Mouse (Mus musculus) embryonic facial prominence, embryonic 15.5 days (tissue): ENCODE measurements around the gene Rhot2. TPM values are rescaled to one million over a fixed set of nuclear protein-coding genes. Genes with fewer than 3 reads are reported as not detected.
"Not testable (repeated sequence)": the region's sequence is repeated elsewhere in the genome, so short reads cannot be mapped to it uniquely, and the experiment has no call there.

ENCODE experiments used
- ATAC-seq: fragments of 200-750 bp; cut with Nextera tagmentation; 2 replicates; pipeline ENCODE4 v1.8.0; 2017; ENCODE audit warnings: low read depth, moderate TSS enrichment; ENCODE audit not compliant: insufficient number of reproducible peaks, low FRiP score, low TSS enrichment
- H3K27ac ChIP-seq: fragments of 300-500 bp; sonication (generic); replicated peaks from 2 replicates; pipeline ENCODE4 v1.5.1; 2015; ENCODE audit warnings: mild to moderate bottlenecking, inconsistent platforms
- H3K27me3 ChIP-seq: fragments of 300-500 bp; sonication (generic); 2 replicates; pipeline ENCODE4 v1.6.1; 2015; ENCODE audit warnings: inconsistent platforms
- H3K36me3 ChIP-seq: fragments of 300-500 bp; sonication (generic); 2 replicates; pipeline ENCODE4 v1.6.1; 2015; ENCODE audit warnings: mild to moderate bottlenecking, inconsistent platforms
- H3K4me1 ChIP-seq: fragments of 300-500 bp; sonication (generic); 2 replicates; pipeline ENCODE4 v1.6.1; 2015; ENCODE audit warnings: inconsistent platforms
- H3K4me2 ChIP-seq: fragments of 300-500 bp; sonication (generic); replicated peaks from 2 replicates; pipeline ENCODE4 v1.6.1; 2015; ENCODE audit warnings: mild to moderate bottlenecking, inconsistent platforms
- H3K4me3 ChIP-seq: fragments of 300-500 bp; sonication (generic); replicated peaks from 2 replicates; pipeline ENCODE4 v1.5.1; 2015; ENCODE audit warnings: mild to moderate bottlenecking, inconsistent platforms
- H3K9ac ChIP-seq: fragments of 300-500 bp; sonication (generic); 2 replicates; pipeline ENCODE4 v1.6.1; 2015; ENCODE audit warnings: inconsistent platforms
- H3K9me3 ChIP-seq: fragments of 300-500 bp; sonication (generic); replicated peaks from 2 replicates; pipeline ENCODE4 v1.6.1; 2016; ENCODE audit warnings: inconsistent platforms
- WGBS: fragments of 180-500 bp; shearing (Covaris S2); methylation state at CpG from one replicate; pipeline ENCODE4 v1.1.7; 2015; 5-methylcytosine and 5-hydroxymethylcytosine counted together
- polyA plus RNA-seq: library from polyadenylated mRNA; unstranded; fragments of >200 nt; fragmentation: Nextera tagmentation; extraction: Ambion mirVana; gene quantifications from 2 replicates; pipeline ENCODE4 v1.2.1, GENCODE M21; 2015

The Rhot2 gene
- polyA plus RNA-seq, 1 experiment from 2014 or later: 24.5 TPM

DNA sequence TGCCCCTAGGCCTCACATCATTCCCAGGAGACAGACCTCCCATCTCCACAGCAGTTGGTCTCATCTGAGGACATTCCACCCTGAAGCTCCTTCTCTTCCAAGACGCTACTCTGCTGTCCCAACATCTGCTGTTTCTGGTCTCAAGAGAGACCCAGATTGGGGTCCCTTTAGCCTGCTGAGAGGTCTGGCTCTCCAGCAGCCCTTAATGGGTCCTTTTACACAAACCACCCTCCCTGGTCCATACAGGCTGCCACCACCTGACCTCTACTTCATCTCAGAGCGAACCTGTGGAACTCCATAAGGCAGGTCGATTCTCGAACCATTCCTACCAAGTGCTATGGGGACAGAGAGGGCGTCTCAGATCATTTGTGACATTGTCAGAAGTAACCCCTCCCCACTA, 36.6 kb downstream of the Rhot2 start:
- no peak for ATAC-seq
- H3K4me2 ChIP-seq: peak overlapping the region; percentile 97
- WGBS: 40% methylated on average over 5 of the region's 5 CpGs
- H3K27ac ChIP-seq: no peak overlapping the region
- peak overlapping the region; percentile 71 for H3K4me3 ChIP-seq
- no peak overlapping the region for H3K9ac ChIP-seq
- no peaks in the 10 kb centered on the region for H3K9me3 ChIP-seq
- peaks cover 18% of the 10 kb centered on the region for H3K4me1 ChIP-seq
- H3K36me3 ChIP-seq: no peaks in the 10 kb centered on the region
- H3K27me3 ChIP-seq: peaks cover 51% of the 10 kb centered on the region

DNA sequence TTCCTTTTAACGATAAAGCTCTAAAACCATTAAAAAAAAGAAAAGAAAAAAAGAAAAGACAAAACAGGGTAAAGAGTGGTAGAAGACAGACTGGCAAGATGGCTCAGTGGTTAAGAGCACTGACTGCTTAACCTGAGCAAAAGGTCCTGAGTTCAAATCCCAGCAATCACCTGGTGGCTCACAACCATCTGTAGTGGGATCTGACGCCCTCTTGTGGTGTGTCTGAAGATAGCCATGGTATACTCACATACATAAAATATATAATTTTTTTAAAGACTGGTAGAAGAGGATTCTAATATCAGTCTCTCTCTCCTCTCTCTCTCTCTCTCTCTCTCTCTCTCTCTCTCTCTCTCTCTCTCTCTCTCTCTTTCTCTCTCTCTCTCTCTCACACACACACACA, 37.2 kb downstream of the Rhot2 start:
- not testable (repeated sequence) for H3K9ac ChIP-seq, H3K27ac ChIP-seq, ATAC-seq, H3K9me3 ChIP-seq, H3K36me3 ChIP-seq, H3K4me2 ChIP-seq, H3K4me3 ChIP-seq
- WGBS: 49% methylated on average over 2 of the region's 2 CpGs
- Histone ChIP-seq H3K4me1 (peaks cover 17% of the 10 kb centered on the region), H3K27me3 (peaks cover 48% of the 10 kb centered on the region)

DNA sequence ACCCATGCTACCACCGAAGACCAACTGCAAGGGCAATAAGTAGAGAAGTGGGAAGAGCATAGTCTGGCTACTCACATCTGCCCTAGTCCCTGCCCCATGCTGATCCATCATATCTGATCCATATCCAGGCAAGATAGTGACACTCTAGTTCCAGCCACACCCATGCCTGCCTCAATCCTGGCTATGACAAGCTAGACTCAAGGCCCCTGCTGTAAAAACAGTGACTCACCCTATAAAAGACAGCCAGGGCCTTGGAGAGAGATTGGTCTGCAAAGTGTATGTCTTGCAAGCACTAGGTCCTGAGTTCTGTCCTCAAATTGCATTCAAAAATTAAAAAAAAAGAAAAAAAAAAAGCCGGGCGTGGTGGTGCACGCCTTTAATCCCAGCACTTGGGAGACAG, 38.1 kb downstream of the Rhot2 start:
- no peak overlapping the region for H3K4me3 ChIP-seq
- H3K36me3 ChIP-seq: no peaks in the 10 kb centered on the region
- no peak overlapping the region for H3K9ac ChIP-seq
- H3K9me3 ChIP-seq: no peaks in the 10 kb centered on the region
- H3K27me3 ChIP-seq: peaks cover 45% of the 10 kb centered on the region
- H3K4me2 ChIP-seq: no peak overlapping the region
- ATAC-seq: no peak
- H3K27ac ChIP-seq: no peak overlapping the region
- H3K4me1 ChIP-seq: peaks cover 17% of the 10 kb centered on the region
- WGBS: 79% methylated on average over 4 of the region's 4 CpGs

DNA sequence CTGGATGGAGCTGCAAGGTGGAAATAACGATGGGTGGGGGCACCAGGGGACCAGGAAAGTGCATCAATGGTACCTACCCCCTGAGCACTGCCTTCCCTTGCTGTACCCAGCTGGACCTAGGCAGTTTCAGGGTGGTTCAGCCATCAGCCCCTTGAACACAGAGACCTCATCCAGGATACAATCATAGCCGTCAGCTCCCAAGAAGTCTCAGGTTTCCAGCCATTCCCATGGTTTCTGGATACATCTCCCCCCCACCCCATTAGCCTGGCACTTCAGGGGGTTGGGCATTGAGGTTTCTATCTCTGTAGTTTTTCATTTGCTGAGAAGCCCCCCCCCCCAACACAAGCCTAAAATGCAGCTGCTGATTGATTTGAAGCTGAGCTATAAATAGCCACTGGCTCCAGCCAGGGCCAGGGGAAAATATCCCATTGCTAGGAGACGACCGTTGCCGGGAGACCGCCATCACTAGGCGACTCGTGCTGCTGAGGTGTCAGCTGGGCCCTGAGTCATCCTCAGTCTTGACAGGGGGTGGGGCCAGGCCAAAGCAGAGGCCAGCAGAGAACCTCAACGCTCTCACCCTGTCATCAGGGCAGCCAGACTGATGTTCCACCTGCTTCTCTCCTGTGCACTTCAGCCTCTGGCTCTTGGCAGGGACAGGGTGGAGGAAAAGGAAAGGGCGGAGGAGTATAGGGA, 41.7 kb downstream of the Rhot2 start:
- Histone ChIP-seq H3K27ac (no peak overlapping the region), H3K36me3 (no peaks in the 10 kb centered on the region), H3K4me3 (no peak overlapping the region), H3K27me3 (peaks cover 10% of the 10 kb centered on the region), H3K4me1 (no peaks in the 10 kb centered on the region), H3K4me2 (no peak overlapping the region), H3K9ac (no peak overlapping the region), H3K9me3 (no peaks in the 10 kb centered on the region)
- ATAC-seq: peak; percentile 72
- 11% methylated on average over 10 of the region's 10 CpGs for WGBS

DNA sequence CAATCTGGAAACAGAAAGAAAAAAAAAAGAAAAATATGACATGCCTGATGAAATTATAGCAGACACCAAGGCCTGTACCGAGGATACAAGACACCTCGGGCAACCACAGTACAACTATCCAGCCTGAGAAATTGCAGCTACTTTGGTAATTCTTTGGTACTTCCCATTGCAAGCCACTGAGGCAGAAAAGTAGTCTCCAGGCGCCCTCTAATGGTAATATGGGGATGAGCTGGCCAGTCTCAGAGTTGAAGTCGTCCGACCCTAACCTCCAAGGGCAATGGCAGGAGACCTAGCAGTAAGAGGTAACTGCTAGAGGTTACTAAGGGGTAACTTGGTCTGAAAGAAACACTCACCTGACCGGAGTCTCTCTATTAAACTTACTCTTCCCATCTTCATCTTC, 43.6 kb downstream of the Rhot2 start:
- Histone ChIP-seq H3K27ac (no peak overlapping the region), H3K9me3 (no peaks in the 10 kb centered on the region), H3K9ac (no peak overlapping the region), H3K4me3 (no peak overlapping the region), H3K27me3 (peaks cover 8% of the 10 kb centered on the region; the same call in 1 of the 2 replicates), H3K4me2 (no peak overlapping the region), H3K4me1 (peaks cover 11% of the 10 kb centered on the region), H3K36me3 (no peaks in the 10 kb centered on the region)
- 5% methylated on average over 6 of the region's 6 CpGs for WGBS
- ATAC-seq: no peak

DNA sequence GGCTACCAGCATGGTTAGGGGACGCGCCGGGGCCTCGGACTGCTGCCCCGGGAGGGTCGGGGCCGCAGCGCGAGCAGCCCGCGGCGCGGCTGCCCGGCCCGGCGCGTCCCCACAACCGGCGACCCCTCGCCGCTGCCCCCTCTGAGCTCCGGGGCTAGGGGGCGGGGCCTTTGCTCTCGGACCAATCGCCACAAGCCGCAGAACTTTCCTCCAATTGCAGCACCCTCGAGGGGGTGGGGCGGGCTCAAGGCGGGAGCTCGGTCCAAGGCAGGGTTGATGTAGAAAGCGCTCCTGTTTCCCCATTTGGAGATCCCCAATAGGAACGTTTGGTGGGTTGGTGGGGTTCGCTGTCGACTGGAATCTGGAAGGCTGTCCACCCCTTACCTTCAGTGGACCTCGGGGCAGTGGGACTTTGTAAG, 47.7 kb downstream of the Rhot2 start, which contains the start of gene Metrn:
Gene Metrn (minus strand): TSS at position 186 of the 419 bp plus-strand sequence.
- Histone ChIP-seq H3K27me3 (peaks cover 1% of the 10 kb centered on the region; the same call in 1 of the 2 replicates), H3K4me2 (peak within 1 kb of the TSS; percentile 89), H3K9me3 (no peaks in the 10 kb centered on the region), H3K9ac (peak within 1 kb of the TSS; percentile 33), H3K4me3 (peak within 1 kb of the TSS; percentile 66), H3K4me1 (peaks cover 31% of the 10 kb centered on the region), H3K27ac (no peak within 1 kb of the TSS; the same call in 1 of the 2 replicates), H3K36me3 (0 out of 2 replicates have a peak, but pooled peaks cover 3% of the 10 kb centered on the region)
- ATAC-seq: peak; percentile 87
- under 1% methylated on average over 35 of the region's 35 CpGs for WGBS

DNA sequence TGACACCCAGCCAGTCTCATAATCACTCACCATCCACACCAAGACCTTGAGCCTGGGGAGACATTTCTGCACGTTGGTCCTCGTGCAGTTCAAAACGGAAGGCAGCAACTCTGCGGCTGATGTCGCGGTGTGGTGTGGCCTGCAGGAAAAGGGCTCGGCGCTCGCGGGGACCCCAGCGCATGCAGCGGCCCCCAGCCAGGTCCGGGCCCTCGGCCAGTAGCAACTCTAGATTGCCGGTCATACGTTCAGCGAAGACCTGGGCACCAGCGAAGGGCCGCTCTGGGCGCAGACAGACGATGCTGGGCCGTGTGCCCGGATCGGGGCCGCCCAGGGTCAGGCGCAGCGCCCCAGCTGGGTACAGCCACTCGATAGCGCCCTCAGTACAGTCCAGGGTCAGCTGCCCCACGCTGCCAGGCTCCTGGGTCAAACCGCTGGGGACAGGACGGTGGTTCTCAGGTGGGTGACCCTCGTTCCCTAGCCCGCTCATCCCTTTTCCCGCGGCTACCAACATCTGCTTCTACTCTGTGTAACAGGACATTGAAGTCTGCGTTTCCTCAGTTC, 48.4 kb downstream of the Rhot2 start:
- H3K27ac ChIP-seq: no peak overlapping the region; the same call in 1 of the 2 replicates

DNA sequence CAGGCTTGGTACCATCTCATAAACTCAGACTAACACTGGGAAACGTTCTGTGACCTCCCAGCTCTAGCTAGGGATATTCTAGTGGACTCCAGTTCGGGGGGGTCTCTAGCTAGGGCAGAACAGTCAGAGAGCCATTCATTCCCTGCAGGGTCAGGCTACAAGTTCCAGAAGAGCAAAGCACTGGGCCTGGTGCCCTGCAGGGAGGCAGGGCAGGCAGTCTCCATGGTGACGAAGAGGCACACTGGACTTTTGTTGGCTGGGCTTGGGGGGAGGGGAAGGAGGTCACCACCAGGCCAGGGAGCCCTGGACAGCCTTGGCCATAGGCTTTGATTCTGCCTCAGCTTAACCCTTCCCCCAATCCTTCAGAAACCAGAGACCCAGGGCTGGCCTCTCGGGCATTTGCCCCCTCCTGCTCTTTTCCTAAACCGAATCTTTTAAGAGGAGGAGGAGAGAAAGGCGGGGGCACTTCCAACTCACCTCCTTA, 49.0 kb downstream of the Rhot2 start, which contains the start of gene AC134908.4:
Gene AC134908.4 (minus strand): TSS at position 51 of the 484 bp plus-strand sequence.
- H3K9ac ChIP-seq: peak within 1 kb of the TSS; percentile 33
- WGBS: 27% methylated on average over 6 of the region's 6 CpGs
- H3K4me2 ChIP-seq: peak within 1 kb of the TSS; percentile 89
- H3K36me3 ChIP-seq: 0 out of 2 replicates have a peak, but pooled peaks cover 3% of the 10 kb centered on the region
- H3K9me3 ChIP-seq: no peaks in the 10 kb centered on the region
- peaks cover 44% of the 10 kb centered on the region for H3K4me1 ChIP-seq
- H3K4me3 ChIP-seq: peak within 1 kb of the TSS; percentile 66
- no peak within 1 kb of the TSS; the same call in 1 of the 2 replicates for H3K27ac ChIP-seq
- no peak for ATAC-seq
- H3K27me3 ChIP-seq: no peaks in the 10 kb centered on the region

More for the DNA sequence above, 48.4 kb downstream of the Rhot2 start:
- no peaks in the 10 kb centered on the region for H3K27me3 ChIP-seq
- WGBS: 1% methylated on average over 37 of the region's 37 CpGs
- 0 out of 2 replicates have a peak, but pooled peaks cover 3% of the 10 kb centered on the region for H3K36me3 ChIP-seq
- ATAC-seq: no peak; the same call in 1 of the 2 replicates
- peaks cover 38% of the 10 kb centered on the region for H3K4me1 ChIP-seq
- H3K4me3 ChIP-seq: peak overlapping the region; percentile 66
- H3K9me3 ChIP-seq: no peaks in the 10 kb centered on the region
- H3K4me2 ChIP-seq: peak overlapping the region; percentile 89
- H3K9ac ChIP-seq: peak overlapping the region; percentile 33

DNA sequence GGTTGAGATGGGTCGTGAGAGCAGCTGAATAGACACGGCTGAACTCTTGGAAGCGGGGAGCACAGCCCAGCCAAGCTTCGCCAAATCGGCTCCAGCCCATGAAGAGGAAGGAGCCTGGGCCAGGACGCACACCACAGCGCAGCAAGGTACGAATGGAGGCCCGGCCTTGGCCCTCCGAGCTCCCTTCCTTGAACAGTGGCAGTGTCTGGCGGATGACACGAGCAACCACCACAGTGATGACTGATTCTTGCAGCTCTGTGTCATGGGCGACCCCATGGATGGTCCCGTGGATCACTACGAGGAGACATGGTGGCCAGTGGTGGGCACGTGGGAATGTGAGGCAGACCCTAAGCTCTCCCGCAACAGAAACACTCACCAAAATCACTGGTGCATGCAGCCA, 49.7 kb downstream of the Rhot2 start:
- Histone ChIP-seq H3K9me3 (no peaks in the 10 kb centered on the region), H3K27ac (no peak overlapping the region), H3K36me3 (0 out of 2 replicates have a peak, but pooled peaks cover 3% of the 10 kb centered on the region), H3K4me2 (peak overlapping the region; percentile 89; the same call in 1 of the 2 replicates), H3K4me1 (peaks cover 47% of the 10 kb centered on the region), H3K27me3 (no peaks in the 10 kb centered on the region), H3K4me3 (peak overlapping the region; percentile 66), H3K9ac (no peak overlapping the region)
- WGBS: 75% methylated on average over 17 of the region's 17 CpGs
- ATAC-seq: no peak

DNA sequence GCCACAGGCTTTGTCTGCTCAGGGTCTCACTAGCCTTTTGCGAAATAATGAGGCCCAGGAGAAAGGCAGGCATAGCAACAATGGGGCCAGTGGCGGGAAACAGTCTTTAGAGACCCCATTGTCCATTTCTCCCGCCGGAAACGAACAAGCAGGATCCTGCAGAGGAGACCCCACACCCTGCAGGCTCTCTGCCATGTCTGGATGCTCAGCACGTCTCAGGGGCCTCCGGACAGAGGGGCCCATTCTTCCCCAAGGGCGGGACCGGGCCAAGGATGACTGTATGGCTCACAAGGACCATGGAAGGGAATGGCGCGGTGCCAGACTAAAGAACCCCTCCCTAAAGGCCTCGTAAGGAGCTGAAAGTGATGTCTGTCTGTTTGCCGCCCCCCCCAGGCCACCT, 50.5 kb downstream of the Rhot2 start:
- H3K27me3 ChIP-seq: no peaks in the 10 kb centered on the region
- WGBS: 54% methylated on average over 13 of the region's 13 CpGs
- H3K4me3 ChIP-seq: no peak overlapping the region
- peaks cover 47% of the 10 kb centered on the region for H3K4me1 ChIP-seq
- H3K36me3 ChIP-seq: peaks cover 9% of the 10 kb centered on the region; the same call in 1 of the 2 replicates
- no peak for ATAC-seq
- no peak overlapping the region for H3K27ac ChIP-seq
- no peaks in the 10 kb centered on the region for H3K9me3 ChIP-seq
- H3K9ac ChIP-seq: no peak overlapping the region
- H3K4me2 ChIP-seq: no peak overlapping the region

DNA sequence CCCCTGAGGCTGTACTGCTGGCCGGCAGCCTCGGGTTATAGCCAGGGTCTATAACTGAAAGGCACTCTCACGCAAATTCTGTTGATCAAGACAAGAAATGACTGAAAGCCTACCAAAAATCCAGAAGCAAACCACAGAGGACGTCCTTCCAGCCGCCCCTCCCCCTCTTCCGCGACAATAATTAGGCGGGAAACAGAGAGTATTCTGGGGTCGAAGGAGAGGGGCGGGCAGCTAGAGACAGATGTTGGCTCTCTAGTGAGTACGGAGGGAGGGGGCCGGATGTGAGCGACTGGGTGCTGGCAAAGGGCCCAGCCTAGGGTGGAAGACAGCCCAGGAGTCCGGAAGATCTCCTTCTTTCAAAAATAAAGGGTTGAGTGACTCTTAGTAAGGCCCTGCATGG, 52.0 kb downstream of the Rhot2 start, which contains the start of gene Fam173a:
Gene Fam173a (minus strand): TSS at position 287 of the 400 bp plus-strand sequence.
- peaks cover 46% of the 10 kb centered on the region for H3K4me1 ChIP-seq
- H3K9ac ChIP-seq: peak within 1 kb of the TSS; percentile 75
- H3K36me3 ChIP-seq: peaks cover 18% of the 10 kb centered on the region
- 0% methylated on average over 14 of the region's 14 CpGs for WGBS
- peak within 1 kb of the TSS; percentile 79 for H3K4me3 ChIP-seq
- H3K9me3 ChIP-seq: no peaks in the 10 kb centered on the region
- peak within 1 kb of the TSS; percentile 79 for H3K4me2 ChIP-seq
- no peaks in the 10 kb centered on the region for H3K27me3 ChIP-seq
- peak within 1 kb of the TSS; percentile 96 for H3K27ac ChIP-seq
- peak; percentile 59 for ATAC-seq
